Mouse (Mus musculus): ENCODE measurements around the gene Atp2c2.

- TF ChIP-seq CTCF (IDR thresholded peaks at IDR 0.05; ENCODE audit: extremely low read depth, insufficient read length, insufficient replicate concordance, low read depth, low read length) (no peak), POLR2A (IDR thresholded peaks at IDR 0.05; ENCODE audit: low read depth, low read length) (no peak)
Measured at GRCm38 (mm10) chr8:119712226-119712625, 12.4 kb downstream of the Atp2c2 start.
